Mouse (Mus musculus) spleen, adult 2 months (tissue): Measurements from ENCODE around the gene Ubl5. TPM values are rescaled to one million over a fixed set of nuclear protein-coding genes. Genes with fewer than 3 reads are reported as not detected.
A peak's percentile ranks its signal among the peaks of the same experiment; 100 is the strongest.

Source experiments
- DNase-seq, 2 experiments: peaks; one replicate each; pipeline versions ENCODE4 v3.0.0 to v3.0.0-alpha.2; 2012 to 2021; ENCODE audit warnings: low spot score in 2 of 2, low read depth in 1 of 2
- H3K27ac ChIP-seq: fragments of 200-500 bp; 2 replicates; pipeline ENCODE4 v1.5.1; 2012; ENCODE audit warnings: low read length, inconsistent platforms; ENCODE audit not compliant: insufficient read depth
- H3K27me3 ChIP-seq: fragments of 200-500 bp; 2 replicates; pipeline ENCODE4 v1.6.1; 2012; ENCODE audit warnings: mild to moderate bottlenecking, moderate library complexity, low read length, inconsistent platforms; ENCODE audit not compliant: control insufficient read depth, insufficient read depth
- H3K36me3 ChIP-seq: fragments of 200-500 bp; 2 replicates; pipeline ENCODE4 v1.6.1; 2012; ENCODE audit warnings: mild to moderate bottlenecking, low read length, inconsistent platforms; ENCODE audit not compliant: control insufficient read depth, insufficient read depth
- H3K4me1 ChIP-seq: fragments of 200-500 bp; 2 replicates; pipeline ENCODE4 v1.6.1; 2011; ENCODE audit warnings: inconsistent platforms; ENCODE audit not compliant: control insufficient read depth, insufficient read depth, insufficient read length
- H3K4me3 ChIP-seq: fragments of 200-500 bp; 2 replicates; pipeline ENCODE4 v1.5.1; 2011; ENCODE audit warnings: mild to moderate bottlenecking, inconsistent platforms; ENCODE audit not compliant: insufficient read depth, insufficient read length; ENCODE audit errors: extremely low read depth
- CTCF ChIP-seq: fragments of 200-500 bp; IDR thresholded peaks from 2 replicates; pipeline ENCODE4 v1.5.1; 2011; ENCODE audit warnings: mild to moderate bottlenecking, inconsistent platforms; ENCODE audit not compliant: insufficient read depth, insufficient read length, insufficient replicate concordance; ENCODE audit errors: extremely low read depth
- POLR2A ChIP-seq: fragments of 200-500 bp; IDR thresholded peaks from 2 replicates; pipeline ENCODE4 v1.6.1; 2011; ENCODE audit warnings: low read depth, low read length, inconsistent platforms
- WGBS: fragments of 180-500 bp; shearing (Covaris S2); methylation state at CpG from one replicate; pipeline ENCODE4 v1.1.7; 2018; 5-methylcytosine and 5-hydroxymethylcytosine counted together
- polyA plus RNA-seq: library from polyadenylated mRNA; depleted of rRNA; stranded (reverse); fragments of >200 nt; gene quantifications from 2 replicates; pipeline ENCODE4 v1.2.3, GENCODE M21; 2012

Ubl5 gene
- polyA plus RNA-seq, 1 experiment, result 178 TPM

DNA sequence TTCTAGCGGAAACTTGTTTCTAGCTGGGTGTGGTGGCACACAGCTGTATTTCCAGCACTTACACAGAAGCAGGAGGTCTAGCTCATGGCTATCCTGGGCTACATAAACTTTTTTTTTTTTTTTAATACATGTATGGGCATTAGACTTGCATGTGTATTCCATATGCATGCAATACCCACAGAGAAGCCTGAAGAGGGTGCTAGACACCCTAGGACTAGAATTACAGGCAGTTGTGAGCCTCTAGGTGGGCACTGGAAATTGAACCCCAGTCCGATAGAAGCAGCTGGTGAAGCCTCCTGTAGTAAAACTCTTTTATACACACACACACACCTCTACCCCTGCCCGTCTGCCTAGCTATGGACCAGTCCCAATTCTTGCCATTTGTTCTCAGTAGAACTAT, 11.2 kb downstream of the Ubl5 start:
- TF ChIP-seq POLR2A, result no peak
- TF ChIP-seq CTCF, result no peak
- no peak for DNase-seq
- Histone ChIP-seq H3K27me3 (no peaks in the 10 kb centered on the region), H3K36me3 (peaks cover 14% of the 10 kb centered on the region), H3K27ac (no peak overlapping the region), H3K4me1 (peaks cover 7% of the 10 kb centered on the region; the same call in 1 of the 2 replicates), H3K4me3 (no peak overlapping the region)
- WGBS, result 98% methylated on average over 3 of the region's 3 CpGs

DNA sequence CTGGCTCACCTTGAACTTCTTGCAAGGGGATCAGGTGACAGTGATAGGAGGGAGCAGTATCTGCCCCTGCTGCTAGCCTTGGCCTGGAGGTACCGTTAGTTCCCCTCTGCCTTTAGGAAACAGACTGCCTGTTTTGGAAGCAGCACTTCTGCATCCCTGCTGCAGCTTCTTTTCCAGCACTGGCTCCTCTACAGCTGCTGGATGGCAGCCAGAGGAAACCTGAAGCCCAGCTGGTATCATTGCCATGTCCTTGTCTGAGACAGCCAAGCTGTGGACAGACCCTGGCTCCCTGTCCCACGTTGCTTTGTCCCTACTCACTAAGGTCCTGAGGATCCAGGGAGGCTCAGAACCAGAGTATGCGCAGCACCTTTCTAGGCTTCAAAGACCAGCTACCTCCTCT, 14.9 kb downstream of the Ubl5 start:
- WGBS, result 86% methylated on average over 3 of the region's 3 CpGs
- H3K27me3 ChIP-seq, result no peaks in the 10 kb centered on the region
- TF ChIP-seq CTCF (no peak), POLR2A (no peak)

GRCm38 (mm10) chr9:20662325-20662724, 19.6 kb downstream of the Ubl5 start:
- 67% methylated on average over 3 of the region's 3 CpGs for WGBS
- peaks cover 27% of the 10 kb centered on the region for H3K36me3 ChIP-seq
- DNase-seq, result peak in 1 of 2 experiments; percentile 51

More for the DNA sequence above, 14.9 kb downstream of the Ubl5 start:
- Histone ChIP-seq H3K4me1 (peaks cover 2% of the 10 kb centered on the region; the same call in 1 of the 2 replicates), H3K36me3 (peaks cover 26% of the 10 kb centered on the region), H3K4me3 (no peak overlapping the region), H3K27ac (no peak overlapping the region)
- no peak for DNase-seq

DNA sequence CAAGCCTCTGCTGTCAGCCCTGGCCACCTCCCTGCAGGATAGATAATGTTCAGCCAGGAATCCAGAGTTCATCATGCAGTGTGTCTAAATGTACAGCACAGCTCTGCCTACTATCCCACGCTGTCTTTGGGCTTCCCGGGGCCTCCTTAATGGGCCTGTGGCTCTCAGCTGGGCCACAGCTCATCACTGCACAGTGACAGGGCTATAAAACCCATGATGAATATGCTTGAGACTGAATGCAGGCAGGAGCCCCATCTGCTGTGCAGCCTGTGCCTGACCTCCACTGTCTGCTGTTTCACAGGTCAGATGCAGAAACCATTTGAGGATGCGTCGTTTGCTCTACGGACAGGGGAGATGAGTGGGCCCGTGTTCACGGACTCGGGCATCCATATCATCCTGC, 20.2 kb downstream of the Ubl5 start:
- Histone ChIP-seq H3K4me1 (no peaks in the 10 kb centered on the region), H3K27me3 (no peaks in the 10 kb centered on the region), H3K36me3 (peaks cover 25% of the 10 kb centered on the region), H3K4me3 (no peak overlapping the region), H3K27ac (no peak overlapping the region)
- no peak for TF ChIP-seq POLR2A
- no peak for TF ChIP-seq CTCF
- 98% methylated on average over 8 of the region's 8 CpGs for WGBS
- DNase-seq, result no peak

More at GRCm38 (mm10) chr9:20662325-20662724, 19.6 kb downstream of the Ubl5 start:
- no peaks in the 10 kb centered on the region for H3K27me3 ChIP-seq
- H3K4me1 ChIP-seq, result no peaks in the 10 kb centered on the region
- H3K27ac ChIP-seq, result no peak overlapping the region
- no peak overlapping the region for H3K4me3 ChIP-seq
- TF ChIP-seq CTCF (peak; percentile 91), POLR2A (no peak)

GRCm38 (mm10) chr9:20663956-20664355, 21.3 kb downstream of the Ubl5 start:
- Histone ChIP-seq H3K4me1 (no peaks in the 10 kb centered on the region), H3K27me3 (no peaks in the 10 kb centered on the region), H3K27ac (no peak overlapping the region), H3K36me3 (peaks cover 25% of the 10 kb centered on the region), H3K4me3 (no peak overlapping the region)
- no peak for TF ChIP-seq POLR2A
- no peak for TF ChIP-seq CTCF
- WGBS, result 97% methylated on average over 2 of the region's 2 CpGs
- DNase-seq, result no peak

DNA sequence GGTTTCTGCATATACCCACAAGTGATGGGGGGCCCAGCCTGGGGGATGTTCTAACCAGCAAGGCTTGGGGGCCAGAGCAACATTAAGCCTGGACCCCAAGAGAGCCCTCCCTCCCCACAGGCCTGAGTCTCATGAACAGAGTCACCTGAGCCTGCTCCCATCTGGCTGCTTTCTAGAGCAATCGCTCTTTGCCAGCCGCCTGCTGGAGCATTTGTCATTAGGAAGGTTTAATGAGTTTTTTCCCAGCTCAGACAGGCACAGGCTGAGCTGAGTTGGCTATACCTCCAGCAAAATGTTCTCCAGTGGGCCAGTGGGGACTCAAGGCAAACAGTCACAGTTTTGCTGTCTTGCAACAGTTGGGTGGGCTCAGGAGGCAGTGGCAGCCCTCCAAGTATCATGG, 21.7 kb downstream of the Ubl5 start:
- Histone ChIP-seq H3K4me3 (no peak overlapping the region), H3K4me1 (no peaks in the 10 kb centered on the region), H3K36me3 (peaks cover 22% of the 10 kb centered on the region), H3K27me3 (no peaks in the 10 kb centered on the region), H3K27ac (no peak overlapping the region)
- 92% methylated on average over 2 of the region's 2 CpGs for WGBS
- TF ChIP-seq CTCF (no peak), POLR2A (no peak)
- DNase-seq, result no peak

- no peak for TF ChIP-seq POLR2A
- no peak for TF ChIP-seq CTCF
- 91% methylated on average over 5 of the region's 5 CpGs for WGBS
- no peaks in the 10 kb centered on the region for H3K27me3 ChIP-seq
- no peak for DNase-seq
- H3K27ac ChIP-seq, result no peak overlapping the region
- H3K36me3 ChIP-seq, result peaks cover 21% of the 10 kb centered on the region
- no peaks in the 10 kb centered on the region for H3K4me1 ChIP-seq
- no peak overlapping the region for H3K4me3 ChIP-seq
These were observed 22.4 kb downstream of the Ubl5 start for GRCm38 (mm10) chr9:20664982-20665637.
